Comparison of ENCODE assay signal across 9 mouse cellular contexts in genomic region chr11:76570201-76570731, GRCm38 (mm10). TPM values are rescaled to one million over a fixed set of nuclear protein-coding genes. Genes with fewer than 3 reads are reported as not detected.
DNase-seq lines count a peak whose midpoint lies in the region; ATAC-seq lines count a peak whose summit lies in the region.
"Had no signal": no experiment of that assay in that cellular context is flagged by ENCODE, and none has a peak within 500 bp of the region (broad histone marks: within the 10 kb centered on the region; RNA-seq: fewer than 3 reads in every experiment).

No protein-coding gene starts in this region.

- H3K4me1 ChIP-seq in lung, embryonic 15.5 days, result peaks cover 17% of the 10 kb centered on the region
- H3K4me1 ChIP-seq in limb, embryonic 15.5 days, result peaks cover 32% of the 10 kb centered on the region
- peaks cover 18% of the 10 kb centered on the region for H3K4me1 ChIP-seq in stomach, embryonic 14.5 days (ENCODE audit: control insufficient read depth, insufficient read depth, low read length)

- H3K36me3 ChIP-seq in lung, embryonic 15.5 days, result no peaks in the 10 kb centered on the region
- no peaks in the 10 kb centered on the region for H3K36me3 ChIP-seq in limb, embryonic 15.5 days
- H3K36me3 ChIP-seq in stomach, embryonic 14.5 days (ENCODE audit: control insufficient read depth, insufficient read depth, low read length), result no peaks in the 10 kb centered on the region

- H3K9me3 ChIP-seq in lung, embryonic 15.5 days, result no peaks in the 10 kb centered on the region
- no peaks in the 10 kb centered on the region for H3K9me3 ChIP-seq in limb, embryonic 15.5 days
- H3K9me3 ChIP-seq in stomach, embryonic 14.5 days (ENCODE audit: control insufficient read depth, low read depth, low read length), result no peaks in the 10 kb centered on the region

- H3K27me3 ChIP-seq in lung, embryonic 15.5 days, result peaks cover 28% of the 10 kb centered on the region
- H3K27me3 ChIP-seq in limb, embryonic 15.5 days, result peaks cover 19% of the 10 kb centered on the region; the same call in 1 of the 2 replicates
- no peaks in the 10 kb centered on the region for H3K27me3 ChIP-seq in stomach, embryonic 14.5 days (ENCODE audit: control insufficient read depth, insufficient read depth, low read length)

- H3K4me2 ChIP-seq in lung, embryonic 15.5 days, result peak overlapping the region; percentile 97
- peak overlapping the region; percentile 97 for H3K4me2 ChIP-seq in limb, embryonic 15.5 days
- peak overlapping the region; percentile 96 for H3K4me2 ChIP-seq in stomach, embryonic 14.5 days (replicated peaks; ENCODE audit: low read depth, low read length)

- peak overlapping the region; percentile 50 for H3K4me3 ChIP-seq in lung, embryonic 15.5 days
- peak overlapping the region; percentile 48 for H3K4me3 ChIP-seq in limb, embryonic 15.5 days
- H3K4me3 ChIP-seq in stomach, embryonic 14.5 days (ENCODE audit: low read depth, low read length), result peak overlapping the region; percentile 69

- no peak for DNase-seq in lung, postnatal 14 days
- peak; percentile 8 for DNase-seq in forelimb bud, embryonic 11.5 days (ENCODE audit: low read depth, low spot score)
- no peak for DNase-seq in Muller cell, postnatal 12 days (ENCODE audit: inconsistent ontology term)
- no peak for DNase-seq in B cell, adult 2 months
- DNase-seq: adrenal gland, adult 8-10 months had no signal

- H3K9ac ChIP-seq in lung, embryonic 15.5 days, result peak overlapping the region; percentile 48
- no peak overlapping the region; the same call in 1 of the 2 replicates for H3K9ac ChIP-seq in limb, embryonic 15.5 days
- peak overlapping the region; percentile 60 for H3K9ac ChIP-seq in stomach, embryonic 14.5 days (replicated peaks; ENCODE audit: low read depth, low read length)

- no peak overlapping the region for H3K27ac ChIP-seq in lung, embryonic 15.5 days
- H3K27ac ChIP-seq in limb, embryonic 15.5 days, result no peak overlapping the region
- H3K27ac ChIP-seq in stomach, embryonic 14.5 days (ENCODE audit: low read length), result no peak overlapping the region

- 14% methylated on average over 10 of the region's 10 CpGs for WGBS in lung, embryonic 15.5 days
- WGBS in limb, embryonic 15.5 days, result 14% methylated on average over 10 of the region's 10 CpGs
- WGBS in stomach, embryonic 14.5 days, result 12% methylated on average over 10 of the region's 10 CpGs

- no peak for ATAC-seq in lung, embryonic 15.5 days (ENCODE audit: borderline replicate concordance, extremely low read depth, low FRiP score, low TSS enrichment)
- no peak for ATAC-seq in limb, embryonic 15.5 days (ENCODE audit: insufficient number of reproducible peaks, low FRiP score, low TSS enrichment, low read depth)
- no peak for ATAC-seq in stomach, embryonic 14.5 days (ENCODE audit: insufficient number of reproducible peaks, insufficient read depth, low FRiP score, low read depth)
- ATAC-seq in erythroblast, adult 5-6 weeks (replicated peaks; ENCODE audit: low FRiP score, poor library complexity, severe bottlenecking), result no peak

RNA-seq across cellular contexts. Expression of gene Abr, which starts 51.8 kb away (rescaled TPM):
- polyA plus RNA-seq in lung, embryonic 15.5 days (2015; fragmentation: Nextera tagmentation; extraction: Ambion mirVana), result 25.9 and 28.3 TPM in 2 replicates
- polyA plus RNA-seq in limb, embryonic 15.5 days (2015; fragmentation: Nextera tagmentation; extraction: Ambion mirVana), result 31.2 and 31.9 TPM in 2 replicates
- 42.7 and 49.0 TPM in 2 replicates for polyA plus RNA-seq in stomach, embryonic 14.5 days (2014; fragmentation: Nextera tagmentation; extraction: Ambion mirVana)
- total RNA-seq in erythroblast, adult 5-6 weeks (2015; ENCODE audit: low replicate concordance), result 7.5 and 7.9 TPM in 2 replicates
- 14.9 and 15.8 TPM in 2 replicates for total RNA-seq in erythroblast, adult 5-6 weeks (2017; ENCODE audit: low replicate concordance)
